Mouse (Mus musculus): ENCODE results near the gene Comp. TPM values are rescaled to one million over a fixed set of nuclear protein-coding genes. Genes with fewer than 3 reads are reported as not detected.
A peak's percentile ranks its signal among the peaks of the same experiment; 100 is the strongest.

Comp gene
- total RNA-seq, 2 experiments from 2014 or later, result 6.9 to 14.9 TPM

DNA sequence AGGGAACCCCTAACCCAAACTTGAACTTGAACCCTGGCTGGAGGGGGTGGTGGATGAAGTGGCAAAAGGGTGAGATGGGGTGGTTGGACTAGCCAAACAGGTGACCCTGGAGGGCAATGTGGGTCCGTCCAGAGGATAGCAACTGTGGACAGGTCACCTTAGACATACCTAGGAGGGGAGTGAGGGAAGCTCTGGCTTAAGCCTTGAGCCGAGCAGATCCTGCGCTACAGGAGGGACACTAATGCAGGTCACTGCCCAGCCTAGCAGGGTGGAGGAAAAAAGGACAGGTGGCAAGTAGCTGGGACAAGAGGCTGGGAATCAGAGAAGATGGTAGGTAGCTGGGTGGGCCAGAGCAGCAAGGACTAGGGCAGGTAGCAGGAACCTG lies 21.4 kb upstream of the Comp start:
- no peak for DNase-seq (ENCODE audit: low spot score)

DNA sequence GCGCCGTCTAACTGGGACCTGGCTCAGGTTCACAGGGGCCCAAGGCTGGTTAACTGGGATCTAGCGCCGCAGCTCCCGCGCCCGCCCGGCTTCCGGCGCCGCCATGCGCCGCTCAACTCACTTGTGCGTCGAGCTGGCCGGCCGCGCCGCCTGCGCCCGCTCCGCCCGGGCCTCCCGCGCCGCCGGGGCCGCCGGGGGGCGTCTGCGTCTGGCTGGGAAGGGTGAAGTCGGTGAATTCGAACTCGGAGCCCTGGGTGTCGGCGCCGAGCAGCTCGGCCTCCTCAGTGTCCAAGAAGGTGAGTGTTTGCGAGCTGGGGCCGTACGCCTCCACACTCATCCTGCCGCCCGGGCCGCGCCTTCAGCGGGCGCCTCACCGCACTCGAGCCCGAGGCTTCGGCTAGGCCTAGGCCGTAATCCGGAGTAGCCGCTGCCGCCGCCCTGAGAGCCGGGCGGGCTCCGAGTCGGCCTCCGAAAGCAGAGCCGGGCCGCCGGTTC lies 20.7 kb upstream of the Comp start:
- no peak for DNase-seq (ENCODE audit: low spot score)

DNA sequence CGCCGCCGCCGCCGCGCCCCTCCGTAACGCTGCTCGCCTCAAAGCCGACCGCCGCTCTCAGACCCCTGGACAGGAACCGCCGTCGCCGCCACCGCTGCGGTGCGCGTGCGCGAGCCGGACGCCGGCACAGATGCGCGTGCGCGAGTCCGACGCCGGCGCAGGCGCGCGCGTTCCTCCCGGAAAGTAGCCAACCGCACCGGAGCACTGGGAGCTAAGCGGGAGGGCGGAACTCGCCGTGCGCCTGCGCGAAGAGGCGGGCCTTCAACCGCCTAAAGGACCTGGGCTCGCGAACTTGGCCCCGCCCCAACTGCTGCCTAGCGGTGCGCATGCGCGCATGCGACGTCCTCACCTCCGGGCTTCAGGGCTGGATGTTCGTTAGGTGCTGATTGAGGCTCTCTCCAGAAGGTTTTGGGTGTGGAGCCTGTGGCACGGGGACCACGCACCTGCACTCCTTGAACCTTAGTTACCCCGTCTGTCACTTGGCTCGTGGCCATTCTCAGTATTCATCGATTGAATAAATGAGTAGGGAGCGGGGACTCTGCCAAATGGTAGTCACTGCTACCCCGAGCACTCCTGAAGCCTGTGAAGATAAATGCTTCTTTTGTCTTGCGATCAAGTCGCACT lies 20.1 kb upstream of the Comp start, which contains the start of gene Upf1:
Gene Upf1, minus strand, starts transcription at position 85 of the 624 bp plus-strand sequence.
- DNase-seq (ENCODE audit: low spot score), result peak; percentile 99

DNA sequence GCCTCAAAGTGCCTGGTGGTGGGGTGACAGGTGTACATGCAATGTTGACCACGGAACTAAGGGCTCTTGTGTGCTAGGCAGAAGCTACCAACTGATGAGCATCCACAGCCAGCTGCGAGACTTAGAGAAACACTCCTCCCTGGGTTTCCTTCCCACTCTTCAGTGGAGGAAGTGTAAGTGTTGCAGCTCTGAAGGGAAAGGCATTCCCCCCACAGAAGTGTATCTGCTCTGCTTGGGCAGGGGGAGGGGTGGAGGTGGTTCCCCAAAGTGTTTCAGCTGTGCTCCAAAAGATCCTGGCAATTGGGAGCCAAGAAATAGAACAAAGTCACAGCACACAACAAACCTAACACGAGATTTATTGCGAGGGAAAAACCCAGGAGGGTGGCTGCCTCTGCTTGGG lies 19.4 kb upstream of the Comp start:
- no peak for DNase-seq (ENCODE audit: low spot score)

DNA sequence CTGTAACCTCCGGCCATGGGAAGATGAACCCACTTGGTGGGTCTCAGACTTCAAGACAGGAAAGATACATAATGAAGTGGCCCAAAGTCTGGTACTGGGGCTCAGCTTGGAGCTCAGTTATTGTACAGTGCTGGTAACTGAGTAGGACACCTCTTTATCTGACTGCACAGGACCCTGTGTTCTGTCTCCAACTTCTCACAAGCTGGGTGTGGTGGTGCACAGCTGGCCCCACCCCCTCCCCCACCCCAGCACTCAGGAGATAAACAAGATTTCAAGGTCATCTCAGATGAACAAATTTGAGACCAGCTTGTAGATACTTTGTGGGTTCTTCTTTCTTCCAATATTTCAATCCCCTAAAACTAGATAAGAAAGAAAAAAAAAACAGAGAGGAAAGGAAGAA lies 17.2 kb upstream of the Comp start:
- DNase-seq (ENCODE audit: low spot score), result no peak

DNA sequence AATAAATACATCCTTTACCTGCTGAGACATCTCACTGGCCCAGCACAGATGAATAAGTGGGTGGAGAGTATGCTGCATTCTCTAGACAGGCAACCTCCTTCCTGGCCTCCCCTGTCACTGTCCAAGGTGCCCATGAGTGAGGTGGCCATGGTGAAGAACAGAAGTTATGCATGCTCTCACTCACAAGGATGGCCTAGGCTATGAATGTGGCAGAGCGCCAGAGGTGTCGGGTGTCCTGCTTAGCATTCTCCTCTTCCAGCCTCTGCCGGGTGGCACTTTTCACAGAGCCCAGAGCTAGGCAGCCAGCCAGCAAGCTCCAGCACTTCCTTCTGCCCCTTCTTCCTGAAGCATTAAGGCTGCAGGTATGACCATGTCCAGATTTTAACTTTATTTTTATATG lies 13.9 kb upstream of the Comp start:
- DNase-seq (ENCODE audit: low spot score), result peak; percentile 78

DNA sequence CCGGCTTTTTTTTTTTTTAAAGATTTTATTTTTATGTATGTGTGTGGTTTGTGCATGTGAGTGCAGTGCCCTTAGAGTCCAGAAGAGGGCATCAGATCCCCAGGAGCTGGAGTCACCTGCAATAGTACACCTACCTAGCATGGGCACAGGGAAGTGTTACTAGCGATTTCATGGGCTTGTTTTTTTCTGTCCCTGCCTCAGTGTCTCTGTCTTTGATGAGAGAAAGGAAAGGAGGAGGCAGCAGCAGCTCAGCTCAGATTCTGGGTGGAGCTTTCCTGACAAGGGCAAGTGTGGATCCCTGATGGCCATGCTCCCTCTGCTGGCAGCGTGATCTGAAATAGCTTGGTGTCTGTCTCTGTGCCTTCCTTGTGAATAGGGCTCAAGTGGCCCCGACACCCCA lies 12.6 kb upstream of the Comp start:
- no peak for DNase-seq (ENCODE audit: low spot score)

DNA sequence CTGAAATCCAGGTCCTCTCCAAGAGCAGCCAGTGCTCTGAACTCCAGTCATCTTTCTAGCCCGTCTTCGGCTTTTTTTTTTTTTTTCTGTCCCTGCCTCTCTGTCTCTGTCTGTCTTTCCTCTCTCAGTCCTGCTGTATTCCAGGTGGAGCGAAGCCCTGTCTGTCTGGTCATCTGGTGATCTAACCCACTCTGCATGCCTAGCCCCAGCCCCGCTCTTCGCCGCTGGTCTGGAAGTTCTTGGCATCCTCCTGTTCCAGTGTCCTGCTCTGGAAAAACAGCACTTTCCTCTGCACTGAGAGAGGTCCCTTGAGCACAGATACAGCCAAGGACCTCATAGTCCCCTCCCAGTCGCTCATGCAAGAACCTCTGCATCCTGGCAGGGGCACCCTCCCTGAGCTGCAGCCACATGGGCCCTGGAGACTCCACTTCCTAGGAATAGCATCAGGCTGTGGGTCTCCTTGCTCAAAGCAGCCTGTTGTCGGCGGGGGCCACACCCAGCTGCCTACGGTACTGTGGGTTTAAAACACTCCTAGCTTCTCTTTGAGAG lies 11.8 kb upstream of the Comp start:
- DNase-seq (ENCODE audit: low spot score), result no peak

DNA sequence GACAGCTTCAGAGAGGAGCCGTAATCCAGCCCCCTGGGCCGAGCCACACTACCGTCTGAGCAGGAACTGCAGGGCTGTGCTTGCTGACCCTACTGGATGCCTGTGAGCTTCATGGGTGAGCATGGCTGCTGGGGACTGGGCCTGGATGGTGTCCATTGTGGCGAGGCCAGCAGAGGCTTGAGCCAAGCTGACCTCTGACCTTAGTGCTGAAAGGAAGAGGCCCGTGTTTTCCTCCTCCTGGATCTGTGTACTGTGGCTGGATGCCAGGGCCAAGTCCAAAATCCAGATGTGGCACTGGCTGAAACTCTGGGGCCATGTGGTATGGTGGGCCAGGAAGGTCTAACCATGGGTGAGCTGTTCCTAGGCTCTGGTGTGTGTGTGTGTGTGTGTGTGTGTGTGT lies 9.3 kb upstream of the Comp start:
- DNase-seq (ENCODE audit: low spot score), result no peak

DNA sequence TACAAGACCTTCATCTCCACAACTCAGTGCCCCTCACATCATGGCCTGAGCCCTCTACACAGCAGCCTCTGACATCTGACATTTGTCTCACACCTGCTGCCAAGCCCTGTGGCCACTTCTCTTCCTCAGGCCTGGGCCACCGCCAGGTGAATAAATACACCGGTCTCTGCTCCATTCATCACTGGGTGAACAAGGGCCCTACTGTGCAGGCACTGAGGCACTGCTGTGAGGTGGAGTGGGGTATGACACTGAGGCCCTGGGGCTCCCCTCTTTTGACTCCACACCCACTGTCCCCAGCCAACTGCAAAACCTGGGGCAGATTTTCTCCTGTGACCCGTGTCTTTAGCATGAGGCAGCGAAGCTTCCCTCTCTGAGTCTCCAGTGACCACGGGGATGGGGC lies 6.8 kb upstream of the Comp start:
- DNase-seq (ENCODE audit: low spot score), result no peak

DNA sequence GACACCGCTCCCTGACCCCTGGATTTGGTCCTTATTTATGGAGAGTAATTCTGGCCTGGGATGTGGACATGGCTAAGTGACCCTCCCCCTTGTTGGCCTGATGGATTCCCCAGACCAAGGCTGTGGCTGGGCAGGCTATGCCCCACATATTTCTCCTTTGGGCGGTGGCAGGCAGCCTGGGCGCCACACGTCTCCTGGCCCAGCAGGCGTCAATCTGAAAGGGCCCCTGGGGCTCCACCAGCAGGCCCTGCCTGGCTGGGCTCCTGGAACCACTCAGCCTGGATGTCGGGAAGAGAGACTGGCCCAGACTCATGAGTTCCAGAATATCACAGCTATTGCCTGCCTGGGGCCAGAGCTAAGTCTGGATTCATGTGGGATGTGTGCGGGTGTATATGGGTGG lies 2.9 kb upstream of the Comp start:
- no peak for DNase-seq (ENCODE audit: low spot score)

DNA sequence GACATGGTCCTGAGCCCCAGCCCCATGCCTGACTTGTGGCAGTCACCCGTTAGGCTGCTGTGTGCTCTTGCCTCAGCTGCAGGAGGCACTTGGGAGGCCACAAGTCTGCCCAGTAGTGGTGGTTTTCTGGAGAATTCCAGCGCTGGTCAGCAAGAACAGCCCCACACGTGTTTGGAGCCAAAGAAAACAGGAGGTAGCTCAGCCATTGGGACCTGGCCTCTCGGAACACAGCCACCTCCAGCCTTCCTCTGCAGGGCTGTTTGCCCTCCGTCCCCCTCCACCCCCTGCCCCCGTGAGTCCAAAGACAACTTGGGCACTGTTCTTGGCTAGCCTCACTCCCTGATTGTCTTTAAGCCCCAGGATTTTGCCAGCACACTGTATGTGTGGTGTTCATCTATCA lies 1.4 kb upstream of the Comp start:
- no peak for DNase-seq (ENCODE audit: low spot score)

DNA sequence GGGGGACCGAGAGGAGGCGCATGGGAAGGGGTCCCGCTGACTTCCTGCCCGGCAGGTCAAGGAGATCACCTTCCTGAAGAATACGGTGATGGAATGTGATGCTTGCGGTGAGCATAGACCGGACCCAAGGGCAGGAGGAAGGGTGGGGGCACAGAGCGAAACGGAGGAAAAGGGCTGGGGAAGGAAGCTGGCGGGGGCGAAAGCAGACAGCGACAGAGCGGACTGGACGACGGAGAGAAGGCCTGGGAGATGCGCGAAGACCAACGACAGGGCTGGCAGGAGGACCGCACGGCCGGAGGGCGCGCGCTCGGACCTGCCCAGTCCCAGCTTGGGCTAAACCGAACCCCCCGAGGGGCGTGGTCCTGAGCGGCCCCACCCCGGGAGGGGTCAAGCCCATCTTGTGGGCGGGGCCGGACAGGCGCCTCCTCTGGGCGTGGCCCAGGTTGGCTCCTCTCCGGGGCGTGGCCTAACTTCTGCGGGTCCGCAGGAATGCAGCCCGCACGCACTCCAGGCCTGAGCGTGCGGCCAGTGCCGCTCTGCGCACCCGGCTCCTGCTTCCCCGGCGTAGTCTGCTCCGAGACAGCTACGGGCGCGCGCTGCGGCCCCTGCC lies 1.1 kb downstream of the Comp start:
- peak; percentile 79 for DNase-seq (ENCODE audit: low spot score)

DNA sequence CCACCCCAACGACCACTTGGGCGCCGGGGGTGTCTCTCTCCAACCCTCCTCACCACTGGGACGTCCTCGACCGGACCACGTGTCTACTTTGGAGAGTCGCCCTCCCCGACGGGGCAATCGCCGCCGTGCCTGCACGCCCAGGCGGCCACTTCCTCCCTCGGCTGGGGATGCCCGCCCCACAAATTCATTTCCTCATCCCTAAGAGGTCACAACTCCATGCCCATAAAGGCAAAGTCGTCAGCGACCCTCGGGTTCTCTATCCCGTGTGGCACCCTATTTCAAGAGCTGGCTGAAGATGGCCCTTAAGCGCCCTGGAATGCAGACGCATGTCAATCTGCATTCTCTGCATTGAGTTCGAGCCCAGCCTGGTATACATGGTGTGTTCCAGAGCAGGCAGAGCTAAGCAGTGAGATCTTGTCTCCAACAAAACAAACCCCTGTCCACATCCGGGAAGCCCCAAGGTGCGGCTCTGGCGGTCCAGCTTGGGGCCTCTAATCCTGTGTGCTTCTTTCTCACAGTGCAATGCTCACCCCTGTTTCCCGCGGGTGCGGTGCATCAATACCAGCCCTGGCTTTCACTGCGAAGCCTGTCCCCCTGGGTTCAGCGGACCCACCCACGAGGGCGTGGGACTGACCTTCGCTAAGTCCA lies 2.0 kb downstream of the Comp start:
- no peak for DNase-seq (ENCODE audit: low spot score)

DNA sequence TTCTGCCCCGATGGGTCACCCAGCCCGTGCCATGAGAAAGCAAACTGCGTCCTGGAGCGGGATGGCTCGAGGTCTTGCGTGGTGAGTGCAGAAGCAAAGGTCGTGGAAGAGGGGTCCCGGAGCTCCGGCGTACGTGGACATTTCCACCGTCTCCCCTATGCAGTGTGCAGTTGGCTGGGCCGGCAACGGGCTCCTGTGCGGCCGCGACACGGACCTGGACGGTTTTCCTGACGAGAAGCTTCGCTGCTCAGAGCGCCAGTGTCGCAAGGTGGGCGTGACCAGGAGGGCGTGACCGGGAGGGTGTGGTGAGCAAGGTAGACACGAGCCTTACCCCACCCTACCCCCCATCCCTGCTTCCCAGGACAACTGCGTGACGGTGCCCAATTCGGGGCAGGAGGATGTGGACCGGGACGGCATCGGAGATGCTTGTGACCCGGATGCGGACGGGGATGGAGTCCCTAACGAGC lies 3.0 kb downstream of the Comp start:
- no peak for DNase-seq (ENCODE audit: low spot score)

DNA sequence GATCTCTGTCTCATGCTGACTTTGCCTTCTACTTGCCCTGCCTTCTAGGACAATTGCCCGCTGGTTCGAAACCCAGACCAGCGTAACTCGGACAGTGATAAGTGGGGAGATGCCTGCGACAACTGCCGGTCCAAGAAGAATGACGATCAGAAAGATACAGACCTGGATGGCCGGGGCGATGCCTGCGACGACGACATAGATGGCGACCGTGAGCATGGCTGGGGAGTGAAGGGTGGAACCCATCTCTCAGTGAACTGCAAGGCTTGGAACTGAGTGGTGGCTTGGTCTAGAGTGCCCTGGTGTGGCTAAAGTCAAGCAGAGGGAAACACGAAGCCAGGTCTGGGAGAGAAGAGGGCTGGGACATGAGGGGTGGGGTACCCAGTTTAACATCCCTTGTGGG lies 3.7 kb downstream of the Comp start:
- no peak for DNase-seq (ENCODE audit: low spot score)

DNA sequence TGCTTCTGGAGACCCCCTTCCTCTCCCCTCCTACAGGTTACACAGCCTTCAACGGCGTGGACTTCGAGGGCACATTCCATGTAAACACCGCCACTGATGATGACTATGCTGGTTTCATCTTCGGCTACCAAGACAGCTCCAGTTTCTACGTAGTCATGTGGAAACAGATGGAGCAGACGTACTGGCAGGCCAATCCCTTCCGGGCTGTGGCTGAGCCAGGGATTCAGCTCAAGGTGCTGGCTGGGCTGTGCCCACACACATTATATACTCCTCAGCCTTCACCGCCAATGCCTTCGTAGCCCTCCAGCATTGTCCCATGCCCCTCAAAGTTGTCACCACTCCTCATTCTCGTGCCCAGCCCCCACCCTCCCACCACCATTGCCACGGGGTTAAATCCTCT lies 6.7 kb downstream of the Comp start:
- DNase-seq (ENCODE audit: low spot score), result no peak

DNA sequence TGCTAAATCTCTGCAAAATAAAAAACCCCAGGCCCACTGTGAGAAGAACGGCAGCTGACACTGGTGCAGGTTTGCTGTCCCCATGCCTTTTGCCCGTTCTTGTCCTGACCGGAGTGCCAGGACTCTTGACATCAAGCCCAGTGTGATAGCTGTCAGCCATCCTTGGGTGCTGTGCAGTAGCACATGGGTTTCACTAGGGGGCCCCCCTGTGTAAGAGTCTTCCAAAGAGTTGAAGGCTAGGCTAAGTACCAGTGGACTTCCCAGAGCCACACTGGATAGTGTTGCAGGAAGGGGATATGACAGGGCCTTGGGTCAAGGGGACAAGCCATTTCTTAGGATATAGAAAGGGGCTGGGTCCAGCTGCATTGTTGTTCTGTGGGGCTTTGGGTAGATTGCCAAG lies 9.9 kb downstream of the Comp start:
- DNase-seq (ENCODE audit: low spot score), result peak; percentile 87

DNA sequence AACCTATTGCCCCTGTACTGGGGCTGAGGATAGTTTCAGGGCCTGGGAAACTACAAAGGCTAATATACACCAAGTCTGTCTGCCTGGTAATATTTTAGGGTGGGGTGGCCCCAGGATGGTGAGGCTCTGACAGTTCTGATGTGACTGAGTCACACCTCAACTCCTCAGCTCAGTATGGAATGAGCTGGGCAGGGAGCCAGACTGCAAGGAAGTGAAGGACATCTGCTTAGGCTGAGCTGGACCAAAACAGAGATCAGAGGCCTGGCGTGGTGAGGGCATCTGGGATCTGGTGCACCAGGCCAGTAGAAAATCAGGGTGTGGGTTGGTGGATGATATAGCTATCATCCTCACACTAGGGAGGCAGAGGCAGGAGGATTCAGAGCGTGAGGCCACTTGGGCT lies 16.3 kb downstream of the Comp start:
- no peak for DNase-seq (ENCODE audit: low spot score)

DNA sequence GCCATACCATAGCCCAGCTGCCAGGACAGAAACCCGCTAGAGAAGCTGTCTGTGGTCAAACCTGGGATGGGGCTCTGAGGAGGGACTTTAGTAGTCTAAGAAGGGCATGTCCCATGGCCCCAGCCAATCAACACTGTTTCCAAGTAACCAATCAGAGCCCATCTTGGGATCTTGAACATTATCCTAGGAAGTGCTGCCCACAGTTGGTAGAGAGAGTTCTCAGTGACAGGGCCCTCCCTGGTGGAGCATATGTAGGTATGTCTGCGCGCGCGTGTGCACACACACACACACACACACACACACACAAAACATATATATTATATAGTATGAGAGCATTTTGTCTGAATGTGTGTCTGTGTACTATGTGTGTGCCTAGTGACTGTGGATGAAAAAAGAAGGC lies 19.7 kb downstream of the Comp start:
- no peak for DNase-seq (ENCODE audit: low spot score)

DNA sequence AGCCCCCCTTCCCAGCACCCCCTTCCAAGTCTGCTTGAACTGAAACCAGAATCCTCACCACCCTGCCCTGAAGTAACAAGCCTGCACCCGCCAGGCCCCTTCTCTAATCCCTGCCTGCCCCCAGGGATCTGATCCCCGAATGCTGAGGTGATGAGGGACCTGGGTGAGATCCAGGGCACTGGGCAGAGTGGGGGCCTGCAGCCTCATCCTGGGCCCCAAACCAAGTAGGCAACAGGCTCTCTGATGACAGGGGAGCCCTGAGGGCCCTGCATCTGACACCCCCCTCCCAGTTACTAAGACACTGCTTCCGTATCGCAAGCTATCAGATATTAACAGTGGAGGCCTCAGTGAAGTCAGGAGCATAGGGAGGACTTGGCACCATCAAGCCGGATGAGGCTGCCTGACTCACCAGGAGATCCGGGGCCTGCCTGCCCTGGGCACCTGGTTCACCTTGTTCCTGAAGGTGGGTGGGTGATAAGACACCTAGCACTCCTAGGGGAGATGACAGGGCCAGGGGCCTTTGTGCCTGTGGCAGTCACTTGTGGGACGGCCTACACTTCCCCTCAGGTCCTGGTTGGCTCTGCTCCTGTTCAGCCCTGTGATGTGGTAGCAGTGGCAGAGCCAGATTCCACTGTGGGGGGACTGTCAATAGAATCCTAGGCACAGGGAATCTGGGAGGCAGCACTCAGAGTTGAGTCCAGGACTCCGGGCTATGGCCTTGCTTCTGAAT lies 21.1 kb downstream of the Comp start:
- no peak for DNase-seq (ENCODE audit: low spot score)

DNA sequence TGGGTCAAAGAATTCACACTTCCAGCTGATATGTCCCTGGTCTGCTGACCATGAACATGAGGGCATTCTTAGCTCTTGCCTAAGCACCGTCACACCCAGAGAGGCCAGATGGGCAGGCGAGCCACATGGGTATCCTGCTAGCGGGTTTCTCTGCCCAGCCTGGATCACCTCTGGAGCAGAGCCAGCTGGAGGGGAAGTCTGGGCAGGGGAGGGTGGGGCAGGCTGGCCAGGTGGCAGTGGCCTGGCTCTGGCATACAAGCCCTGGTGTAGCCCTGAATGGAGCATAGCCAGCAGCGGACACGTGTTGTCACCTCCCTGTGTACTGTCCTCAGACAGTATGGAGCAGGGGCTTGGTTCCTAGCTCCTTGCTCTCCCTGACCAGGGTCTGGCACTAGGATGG lies 22.3 kb downstream of the Comp start:
- peak; percentile 84 for DNase-seq (ENCODE audit: low spot score)
